Mouse (Mus musculus): Measurements from ENCODE around the gene Lmtk3.

DNA sequence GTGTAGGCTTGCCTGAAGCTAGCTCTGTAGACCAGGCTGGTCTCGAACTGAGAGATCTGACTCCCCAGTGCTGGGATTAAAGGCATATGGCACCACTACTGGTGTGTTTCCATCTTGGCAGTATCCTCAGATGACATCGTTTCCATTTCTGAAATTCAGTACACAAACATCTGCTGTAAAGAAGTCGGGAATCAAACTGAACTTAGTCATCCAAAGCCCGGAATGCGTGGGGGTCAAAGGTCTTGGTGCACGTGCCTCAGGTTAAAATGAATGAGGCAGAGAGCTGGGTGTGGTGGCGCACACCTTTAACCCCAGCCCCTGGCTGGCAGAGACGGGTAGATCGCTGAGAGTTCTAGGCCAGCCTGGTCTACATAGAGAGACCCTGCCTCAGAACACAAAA, 33.4 kb upstream of the Lmtk3 start:
- TF ChIP-seq CTCF (IDR thresholded peaks at IDR 0.05; ENCODE audit: low read depth), result no peak
- TF ChIP-seq EP300 (IDR thresholded peaks at IDR 0.05; ENCODE audit: low read depth), result no peak
